Mouse (Mus musculus) A20 (cell line): ENCODE data around the gene Togaram2.
A peak's percentile ranks its signal among the peaks of the same experiment; 100 is the strongest.
"Not testable (repeated sequence)": the region's sequence is repeated elsewhere in the genome, so short reads cannot be mapped to it uniquely, and the experiment has no call there.

Experiments
- DNase-seq: peaks from one replicate; pipeline ENCODE4 v3.0.0-alpha.2; 2011; ENCODE audit warnings: low read depth, low spot score

Togaram2 gene

DNA sequence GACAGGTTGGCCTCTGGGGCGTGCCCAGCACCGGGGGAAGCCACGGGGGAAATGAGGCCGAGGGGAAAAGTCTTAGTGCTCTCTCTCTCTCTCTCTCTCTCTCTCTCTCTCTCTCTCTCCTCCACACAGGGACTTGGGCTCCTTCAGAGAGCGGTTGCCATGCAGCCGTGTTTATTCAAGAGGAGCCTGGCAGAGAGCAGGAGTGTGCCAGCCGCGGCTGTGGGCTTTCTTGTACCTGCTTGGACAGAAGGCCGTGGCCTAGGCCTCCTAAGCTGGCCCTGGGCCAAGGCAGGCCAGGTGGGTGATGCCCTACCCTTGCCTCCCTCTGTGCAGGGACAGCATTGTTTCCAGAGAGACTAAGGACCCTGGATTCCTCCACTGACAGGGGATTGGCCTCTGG lies at the start of gene Togaram2:
Gene Togaram2, plus strand, starts transcription at position 170 of the 400 bp plus-strand sequence.
- DNase-seq, result no peak

DNA sequence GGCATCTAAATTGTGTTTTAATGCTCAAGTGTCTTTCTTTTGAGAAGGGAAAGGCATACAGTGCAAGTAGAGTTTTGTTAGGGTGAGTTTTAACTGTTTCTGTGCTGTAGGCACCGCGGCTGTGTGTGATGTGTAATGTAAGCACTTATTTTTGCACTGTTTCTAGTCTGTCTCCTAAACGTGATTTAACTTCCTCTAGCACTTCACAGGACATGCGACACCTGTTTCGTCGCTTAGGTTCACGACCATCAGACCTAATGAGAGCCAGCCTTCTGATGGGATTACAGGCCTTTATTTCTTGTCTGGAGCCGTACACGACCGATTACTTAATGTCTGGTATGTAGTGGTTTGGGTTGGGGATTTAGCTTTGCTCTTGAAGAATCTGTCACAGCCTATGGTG lies 41.3 kb upstream of the Togaram2 start:
- no peak for DNase-seq

DNA sequence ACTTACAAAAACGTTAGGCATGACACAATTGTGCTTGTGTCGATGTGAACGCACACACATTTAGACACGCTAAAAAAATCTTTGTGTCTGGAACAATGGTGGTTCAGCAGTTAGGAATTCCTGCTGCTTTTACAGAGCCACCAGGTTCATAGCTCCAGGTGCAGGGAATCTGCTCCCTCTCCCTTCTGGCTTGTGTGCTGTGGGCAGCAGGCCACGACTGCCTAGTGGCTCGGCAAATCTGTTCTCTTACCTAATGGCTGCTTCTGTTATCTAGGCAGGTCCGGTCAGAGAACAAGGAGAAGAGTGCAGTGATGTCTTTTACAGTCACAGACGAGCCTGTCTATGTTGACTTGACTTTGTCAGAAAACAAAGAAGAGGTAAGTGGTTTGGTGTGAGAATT lies 39.7 kb upstream of the Togaram2 start:
- no peak for DNase-seq

DNA sequence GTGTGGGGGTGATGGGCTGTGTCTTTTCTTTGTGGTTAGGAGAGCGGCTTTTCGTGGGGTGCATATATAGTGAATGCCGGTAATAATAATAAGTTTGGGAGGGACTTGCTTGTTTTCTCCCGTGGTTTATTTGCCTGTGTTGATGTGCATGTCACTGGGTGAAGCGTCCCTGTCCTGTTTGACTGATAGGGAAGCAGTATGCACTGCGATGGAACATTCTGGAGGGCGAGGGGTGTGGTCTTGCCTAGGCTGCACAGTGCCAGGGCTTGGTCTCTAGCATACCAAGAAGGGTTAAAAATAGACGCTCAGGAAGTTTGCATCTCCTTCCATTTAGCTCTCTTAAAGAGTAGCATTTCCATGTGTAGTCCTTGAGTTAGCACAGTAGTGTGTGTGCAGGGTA lies 36.3 kb upstream of the Togaram2 start:
- DNase-seq, result no peak

DNA sequence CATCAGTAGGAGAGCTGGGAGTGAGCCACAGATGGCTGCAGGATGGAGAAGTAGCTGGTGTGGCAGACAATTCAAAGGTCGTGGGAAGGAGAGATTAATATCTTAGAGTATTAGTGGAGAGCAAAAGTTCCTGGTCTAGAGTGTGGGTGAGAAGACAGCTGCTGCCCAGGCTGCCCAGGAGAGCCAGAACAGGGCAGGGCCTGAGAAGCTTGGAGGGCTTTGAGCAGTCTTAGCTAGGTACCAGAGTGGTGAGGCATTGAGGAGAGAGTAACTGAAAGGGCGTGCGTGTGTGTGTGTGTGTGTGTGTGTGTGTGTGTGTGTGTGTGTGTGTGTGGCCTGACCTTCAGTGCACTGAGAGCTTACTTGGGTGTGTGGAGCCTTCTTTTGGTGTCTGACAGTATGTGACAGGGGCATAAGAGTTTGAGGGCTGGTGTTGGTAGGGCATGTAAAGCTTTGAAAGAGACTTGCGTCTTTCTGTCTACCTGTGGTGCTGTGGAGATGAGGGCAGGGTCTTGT lies 35.3 kb upstream of the Togaram2 start:
- DNase-seq, result no peak

DNA sequence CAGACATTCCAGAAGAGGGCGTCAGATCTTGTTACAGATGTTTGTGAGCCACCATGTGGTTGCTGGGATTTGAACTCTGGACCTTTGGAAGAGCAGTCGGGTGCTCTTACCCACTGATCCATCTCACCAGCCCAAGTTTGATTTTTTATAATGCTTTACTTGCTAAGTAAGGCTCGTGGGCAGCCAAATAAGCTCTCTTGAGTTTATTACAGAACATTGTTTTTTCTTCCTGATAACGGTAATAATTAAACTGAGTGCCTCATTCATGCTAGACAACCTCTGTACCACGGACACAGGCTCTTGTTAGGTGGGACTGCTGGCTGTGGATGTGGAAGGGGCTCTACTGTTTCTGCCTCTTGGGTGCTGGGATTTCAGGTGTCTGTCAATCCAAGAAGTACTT lies 34.0 kb upstream of the Togaram2 start:
- not testable (repeated sequence) for DNase-seq

DNA sequence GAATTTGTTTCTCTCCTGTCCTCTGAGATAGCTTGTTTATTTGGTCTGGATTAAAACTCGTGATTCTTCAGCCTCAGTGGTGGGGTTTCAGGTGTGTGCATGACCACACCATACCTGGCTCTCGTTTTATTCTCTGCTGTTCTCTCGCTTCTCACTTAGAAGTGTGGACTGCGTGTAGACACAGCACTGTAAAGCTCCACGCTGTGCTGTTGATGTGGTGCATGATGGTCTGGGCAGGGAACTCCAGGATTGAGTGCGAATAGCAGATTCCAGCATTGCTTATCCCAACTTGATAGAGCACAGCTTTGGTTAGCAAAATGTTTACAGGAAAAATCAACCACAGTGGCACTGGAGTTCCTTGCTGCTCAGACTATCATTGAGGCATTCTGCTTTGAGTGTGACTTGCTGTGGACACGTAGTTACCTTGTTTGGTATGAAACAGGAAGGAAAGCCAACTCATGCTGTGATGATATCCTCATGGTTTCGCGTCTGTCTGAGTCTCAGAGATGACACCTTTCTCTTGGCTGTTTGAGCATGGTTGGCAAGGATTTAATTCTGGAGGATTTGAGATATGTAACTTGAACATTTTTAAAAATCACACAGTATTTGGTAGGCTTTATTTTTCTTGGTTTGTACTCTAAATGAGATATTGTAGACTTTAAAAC lies 32.5 kb upstream of the Togaram2 start:
- DNase-seq, result no peak

DNA sequence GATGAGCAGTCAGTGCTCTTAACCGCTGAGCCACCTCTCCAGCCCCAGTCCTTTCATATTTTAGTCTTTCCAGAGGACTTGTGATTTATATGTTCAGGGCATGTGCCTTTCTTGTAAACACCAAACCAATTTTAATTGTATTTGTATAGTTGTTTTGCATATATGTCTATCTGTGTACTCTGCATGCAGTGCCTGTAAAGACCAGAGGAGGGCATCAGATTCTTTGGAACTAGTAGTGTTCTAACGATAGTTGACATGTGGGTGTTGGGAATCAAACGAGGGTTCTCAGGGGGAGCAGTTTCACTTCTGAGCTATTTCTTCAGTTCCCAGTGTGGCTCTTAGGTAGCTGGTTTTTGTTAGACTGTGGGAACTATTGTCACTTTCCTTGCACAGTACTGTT lies 30.9 kb upstream of the Togaram2 start:
- peak; percentile 29 for DNase-seq

DNA sequence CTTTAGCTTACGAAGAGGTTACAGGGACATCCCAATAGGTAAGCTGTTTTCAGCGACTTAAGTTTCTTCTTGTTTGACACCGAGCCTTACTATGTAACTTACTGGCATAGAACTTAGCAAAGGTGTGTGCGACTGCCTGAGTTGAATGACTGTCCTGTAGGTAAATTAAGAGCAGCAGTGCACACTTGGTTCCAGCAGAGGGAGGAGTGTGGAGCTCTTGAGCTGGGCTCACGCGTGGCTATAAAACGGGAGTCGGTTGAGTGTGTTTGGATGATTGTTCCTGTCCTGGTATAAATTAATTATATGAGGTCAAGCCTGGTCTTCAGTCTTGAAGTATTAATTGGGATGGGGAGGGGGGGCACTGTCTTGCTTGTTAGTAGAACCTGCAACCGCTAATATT lies 23.1 kb upstream of the Togaram2 start:
- DNase-seq, result no peak

DNA sequence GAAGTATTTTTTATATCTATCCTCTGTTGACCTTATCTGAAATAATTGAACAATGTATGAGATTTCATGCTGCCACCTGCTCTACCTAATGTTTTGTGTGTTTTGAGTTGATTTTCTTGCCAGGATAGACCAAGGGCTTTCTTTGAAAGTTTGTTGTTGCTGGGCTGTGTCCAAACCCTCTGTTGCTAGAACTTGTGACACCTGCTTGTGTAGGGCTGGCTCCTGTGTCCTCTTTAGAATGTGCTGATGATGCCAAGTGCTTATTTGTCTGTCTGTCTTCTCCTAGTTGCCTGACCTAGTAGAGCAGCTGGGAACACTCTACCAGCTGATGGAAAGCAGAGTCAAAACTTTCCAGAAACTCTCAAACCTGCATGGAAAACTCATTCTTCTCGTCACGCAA lies 20.6 kb upstream of the Togaram2 start:
- DNase-seq, result no peak

DNA sequence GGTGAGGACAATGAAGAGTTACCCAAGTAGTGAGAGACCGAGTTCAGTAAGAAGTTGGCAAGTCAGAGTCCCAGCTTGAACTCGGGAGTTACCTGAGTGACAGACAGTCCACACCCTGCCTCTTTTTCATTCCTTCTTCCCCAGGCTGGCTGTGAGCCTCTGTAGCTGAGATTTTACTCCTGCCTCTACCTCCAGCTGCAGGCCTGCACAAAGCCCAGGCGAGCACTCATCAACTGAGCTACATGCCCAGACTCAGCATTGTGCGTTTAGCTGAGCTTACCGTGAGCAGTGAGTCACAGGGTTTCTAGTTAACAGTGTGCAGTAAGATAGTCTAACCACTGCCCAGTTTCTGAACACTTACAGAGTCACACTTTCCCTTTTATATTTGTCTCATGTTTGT lies 20.1 kb upstream of the Togaram2 start:
- no peak for DNase-seq

DNA sequence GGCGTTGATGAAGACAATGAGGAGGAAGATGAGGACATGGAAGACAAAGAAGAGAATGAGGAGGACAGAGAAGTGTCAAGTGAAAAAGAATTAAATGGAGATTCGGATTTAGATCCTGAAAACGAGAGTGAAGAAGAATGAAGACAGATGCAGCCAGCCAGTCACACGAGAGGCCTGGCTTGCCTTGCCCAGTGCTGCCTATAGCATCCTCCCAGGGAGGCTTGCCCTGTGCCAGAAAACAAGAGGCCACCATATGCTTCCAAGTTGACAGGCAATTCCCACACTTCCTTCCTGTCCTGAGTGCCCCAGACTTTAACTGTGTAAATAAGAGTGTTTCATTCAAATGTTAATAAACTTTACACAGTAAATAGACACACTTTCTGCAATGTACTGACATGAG lies 15.5 kb upstream of the Togaram2 start:
- no peak for DNase-seq

DNA sequence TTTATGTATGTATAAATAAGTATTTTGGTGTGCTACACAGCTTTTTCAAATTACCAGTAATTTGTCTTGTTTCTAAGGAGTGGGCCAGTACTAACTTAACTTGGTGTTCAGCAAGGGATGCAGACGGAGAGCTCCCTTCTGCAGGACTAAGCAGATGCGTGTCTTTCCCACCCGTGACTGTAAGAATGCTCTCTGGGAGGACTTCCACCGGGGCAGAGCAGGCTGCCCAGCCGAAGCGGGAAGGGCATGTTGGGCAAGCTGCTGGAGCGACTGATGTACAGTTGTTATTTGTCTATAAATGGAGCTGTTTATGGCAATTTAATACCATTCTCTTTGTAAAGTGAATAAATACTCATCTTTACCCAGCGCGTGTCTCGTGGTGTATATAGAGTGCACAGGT lies 14.4 kb upstream of the Togaram2 start:
- no peak for DNase-seq

DNA sequence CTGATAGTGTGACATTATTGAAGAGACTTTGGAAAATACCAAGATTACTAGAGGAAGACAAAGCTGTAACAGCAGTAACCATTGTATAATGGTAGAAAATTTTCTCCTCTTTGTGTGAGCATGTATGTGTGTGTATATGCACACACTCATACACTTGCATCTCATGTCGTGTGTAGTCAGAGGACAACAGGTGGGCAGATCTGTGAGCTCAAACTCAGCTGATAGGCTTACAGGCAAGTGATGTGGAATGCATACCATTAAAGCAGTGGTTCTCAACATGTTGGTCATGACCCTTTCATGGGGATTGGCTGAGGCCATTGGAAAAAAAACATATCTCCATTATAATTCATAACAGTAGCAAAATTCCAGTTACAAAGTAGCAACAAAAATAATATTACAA lies 12.7 kb upstream of the Togaram2 start:
- DNase-seq, result no peak

DNA sequence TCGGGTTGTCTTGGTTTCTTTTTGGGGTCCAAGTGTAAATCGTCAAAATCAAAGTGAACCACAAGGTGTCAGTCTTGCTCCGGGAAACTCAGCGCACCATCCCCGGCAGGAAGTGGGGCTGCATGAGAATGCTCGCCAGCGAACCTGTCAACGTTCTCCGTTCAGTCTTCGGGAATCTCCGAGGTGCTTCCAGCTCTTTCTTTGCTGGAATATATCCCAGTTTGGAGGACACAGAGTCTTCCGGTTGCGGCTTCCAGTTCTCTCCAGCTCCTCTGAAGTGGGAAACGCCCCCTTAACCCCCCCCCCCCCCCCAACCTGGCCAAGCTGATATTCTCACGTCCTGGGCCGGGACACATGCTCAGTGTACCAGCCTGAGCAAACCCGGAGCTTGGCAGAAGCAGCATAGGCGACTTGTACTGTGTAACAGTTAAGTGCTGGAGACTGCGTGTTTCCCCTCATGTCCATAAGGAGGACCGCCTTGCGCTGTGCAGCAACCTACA lies 10.3 kb upstream of the Togaram2 start:
- DNase-seq, result peak; percentile 85

DNA sequence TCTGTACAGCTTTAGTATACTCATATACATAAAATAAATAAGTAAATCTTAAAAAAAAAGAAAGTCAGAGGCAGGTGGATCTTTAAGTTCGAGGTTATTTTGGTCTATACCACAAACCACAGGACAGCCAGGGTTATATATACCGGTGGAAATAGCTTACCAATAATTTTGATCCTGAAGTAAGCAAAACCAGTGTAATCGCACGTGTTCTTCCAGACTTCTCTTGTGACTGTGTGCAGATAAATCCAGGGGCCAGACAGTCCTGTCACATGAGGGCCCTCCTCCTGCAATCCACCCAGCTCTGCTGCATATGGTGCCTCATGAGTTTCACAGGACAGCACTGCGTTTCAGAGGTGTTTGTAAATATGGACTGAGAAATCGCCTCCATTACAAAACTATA lies 9.6 kb upstream of the Togaram2 start:
- no peak for DNase-seq

DNA sequence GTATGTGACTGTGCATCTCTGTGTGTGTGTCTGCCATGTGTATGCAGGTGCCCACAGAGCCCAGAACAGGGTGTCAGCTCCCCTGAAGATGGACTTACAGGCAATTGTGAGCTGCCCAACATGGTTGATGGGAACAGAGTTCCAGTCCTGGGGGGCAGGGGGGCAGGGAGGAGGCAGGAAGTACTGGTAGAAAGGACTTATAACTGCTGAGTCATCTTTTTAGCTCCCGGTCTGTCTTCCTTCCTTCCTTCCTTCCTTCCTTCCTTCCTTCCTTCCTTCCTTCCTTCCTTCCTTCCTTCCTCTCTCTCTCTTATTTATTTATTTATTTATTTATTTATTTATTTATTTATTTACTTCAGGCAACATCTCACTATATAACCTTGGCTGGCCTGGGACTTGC lies 8.9 kb upstream of the Togaram2 start:
- DNase-seq, result no peak

DNA sequence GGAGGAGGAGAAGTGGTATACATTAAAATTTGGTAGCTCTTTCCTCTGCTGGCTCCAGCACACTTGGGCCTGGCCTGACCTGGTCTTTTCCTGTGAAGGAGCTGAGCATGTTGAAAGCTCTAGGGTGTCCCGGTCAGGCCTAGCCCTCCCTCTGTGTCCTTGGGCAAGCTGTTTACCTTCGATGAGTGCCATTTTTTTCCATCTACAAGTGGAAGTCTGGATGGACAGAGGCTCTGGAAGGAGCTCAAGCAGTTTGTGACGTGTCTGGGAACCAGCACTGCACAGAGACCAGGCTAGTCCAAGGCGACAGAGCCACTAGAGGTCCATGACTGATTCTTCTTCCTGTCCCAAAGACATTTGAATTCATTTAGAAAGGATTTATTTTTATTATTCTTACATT lies 7.9 kb upstream of the Togaram2 start:
- DNase-seq, result no peak

DNA sequence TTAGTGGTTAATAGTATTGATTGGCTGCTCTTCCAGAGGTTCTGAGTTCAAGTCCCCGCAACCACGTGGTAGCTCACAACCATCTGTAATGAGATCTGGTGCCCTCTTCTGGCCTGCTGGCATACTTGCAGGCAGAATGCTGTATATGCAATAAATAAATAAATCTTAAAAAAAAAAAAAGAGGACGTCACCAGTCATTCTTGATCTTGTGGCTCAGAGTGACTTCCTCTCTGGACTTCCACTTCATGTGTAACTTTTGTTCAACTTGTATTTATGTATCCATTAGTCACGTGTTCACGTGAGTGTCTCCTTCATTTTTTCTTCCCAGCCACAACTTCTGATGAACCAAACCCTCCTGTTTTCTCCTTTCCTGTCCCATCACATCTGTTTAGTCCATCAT lies 3.5 kb upstream of the Togaram2 start:
- DNase-seq, result peak; percentile 47

DNA sequence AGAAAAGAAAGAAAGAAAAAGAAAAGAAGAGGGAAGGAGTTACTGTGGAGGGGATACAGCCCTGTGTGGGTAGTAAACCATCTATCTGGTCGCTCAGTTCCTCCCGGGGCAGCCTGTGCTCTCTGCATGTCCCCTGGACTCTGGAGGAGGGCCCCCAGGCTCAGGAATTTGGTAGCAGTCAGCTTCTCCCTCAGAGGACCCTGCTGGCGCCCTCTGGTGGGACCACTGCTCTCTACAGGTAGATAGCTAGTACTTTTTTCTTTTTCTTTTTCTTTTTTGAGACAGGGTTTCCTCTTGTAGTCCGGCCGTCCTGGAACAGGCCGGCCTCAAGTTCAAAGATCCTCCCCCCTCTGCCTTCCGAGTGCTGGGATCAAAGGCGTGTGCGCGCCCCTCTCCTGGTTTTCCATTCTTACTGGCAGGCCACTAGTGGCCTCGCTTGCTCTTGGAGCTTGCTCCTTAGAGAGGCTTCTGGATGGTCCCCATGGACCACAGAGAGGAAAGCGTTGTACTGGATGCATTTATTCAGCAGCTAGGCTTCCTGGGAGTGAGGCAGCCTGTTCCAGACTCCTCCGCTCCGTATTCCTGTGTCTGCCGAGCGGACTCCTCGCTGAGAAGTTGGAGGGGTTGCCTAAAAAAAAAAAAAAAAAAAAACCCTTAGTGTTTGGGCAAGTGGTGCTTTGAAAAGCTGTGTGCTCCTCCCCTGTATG lies 1.1 kb upstream of the Togaram2 start:
- peak; percentile 60 for DNase-seq

DNA sequence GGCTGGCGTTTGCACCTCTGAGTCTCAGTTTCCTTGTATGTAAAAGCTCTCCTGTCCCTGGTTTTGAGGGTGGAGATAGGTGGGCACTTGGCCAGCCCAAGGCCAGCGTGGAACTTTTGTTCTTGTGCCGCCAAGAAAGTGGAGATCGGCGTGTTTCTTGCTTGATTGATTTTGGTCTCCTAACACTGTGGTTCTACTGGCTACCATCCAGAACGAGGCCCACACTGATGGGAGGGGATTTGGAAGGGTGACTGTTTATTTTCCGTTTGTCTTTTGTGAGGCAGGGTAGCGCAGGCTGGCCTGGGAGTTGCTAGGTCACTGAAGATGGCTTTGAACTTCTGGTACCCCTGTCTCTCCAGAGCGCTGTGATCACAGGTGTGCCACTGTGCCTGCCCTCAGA lies 875 bp downstream of the Togaram2 start:
- no peak for DNase-seq

DNA sequence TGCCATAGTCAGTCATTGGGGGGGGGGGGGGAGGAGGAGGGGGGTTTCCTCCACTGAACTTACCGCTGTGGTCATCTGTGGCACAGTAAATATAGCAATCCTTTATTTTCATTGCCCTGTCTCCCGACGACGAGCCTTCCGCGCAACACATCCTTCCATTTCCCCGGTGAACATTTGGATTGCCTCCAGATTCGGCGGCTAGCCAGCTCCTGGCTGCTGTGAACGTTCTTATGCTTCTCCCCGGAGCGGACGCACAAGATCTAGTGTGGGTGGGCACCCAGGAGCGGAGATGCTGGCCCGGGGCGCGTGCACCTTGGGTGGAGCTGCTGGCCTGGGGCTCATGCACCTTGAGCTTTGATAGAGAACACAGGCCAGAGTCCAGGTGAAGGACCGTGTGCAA lies 1.8 kb downstream of the Togaram2 start:
- DNase-seq, result no peak

DNA sequence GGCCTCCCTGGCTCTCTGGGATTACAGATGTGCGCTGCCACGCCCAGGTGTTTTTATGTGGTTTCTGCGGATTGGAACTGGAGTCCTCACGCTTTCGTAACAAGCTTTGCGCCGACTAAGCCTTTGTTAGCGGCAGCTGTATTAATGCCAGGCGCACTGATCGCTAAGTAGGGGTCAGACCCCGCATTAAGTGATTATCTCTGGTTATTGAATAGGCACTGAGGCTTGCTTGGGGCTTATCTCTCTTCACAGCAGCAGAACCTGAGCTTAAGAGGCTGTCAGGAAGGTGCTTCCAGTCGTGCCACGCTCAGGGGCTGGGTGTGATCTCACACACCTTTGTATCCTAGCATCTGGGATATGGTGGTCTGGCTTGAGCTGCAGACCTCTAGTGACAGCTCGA lies 8.6 kb downstream of the Togaram2 start:
- DNase-seq, result no peak
